Mouse (Mus musculus) spleen, adult 2 months (tissue): ENCODE data around the gene Kdm1a. TPM values are rescaled to one million over a fixed set of nuclear protein-coding genes. Genes with fewer than 3 reads are reported as not detected.

ENCODE experiments used
- DNase-seq, 2 experiments: peaks; one replicate each; pipeline versions ENCODE4 v3.0.0 to v3.0.0-alpha.2; 2012 to 2021; ENCODE audit warnings: low spot score in 2 of 2, low read depth in 1 of 2
- H3K27ac ChIP-seq: fragments of 200-500 bp; 2 replicates; pipeline ENCODE4 v1.5.1; 2012; ENCODE audit warnings: low read length, inconsistent platforms; ENCODE audit not compliant: insufficient read depth
- H3K27me3 ChIP-seq: fragments of 200-500 bp; 2 replicates; pipeline ENCODE4 v1.6.1; 2012; ENCODE audit warnings: mild to moderate bottlenecking, moderate library complexity, low read length, inconsistent platforms; ENCODE audit not compliant: control insufficient read depth, insufficient read depth
- H3K36me3 ChIP-seq: fragments of 200-500 bp; 2 replicates; pipeline ENCODE4 v1.6.1; 2012; ENCODE audit warnings: mild to moderate bottlenecking, low read length, inconsistent platforms; ENCODE audit not compliant: control insufficient read depth, insufficient read depth
- H3K4me1 ChIP-seq: fragments of 200-500 bp; 2 replicates; pipeline ENCODE4 v1.6.1; 2011; ENCODE audit warnings: inconsistent platforms; ENCODE audit not compliant: control insufficient read depth, insufficient read depth, insufficient read length
- H3K4me3 ChIP-seq: fragments of 200-500 bp; 2 replicates; pipeline ENCODE4 v1.5.1; 2011; ENCODE audit warnings: mild to moderate bottlenecking, inconsistent platforms; ENCODE audit not compliant: insufficient read depth, insufficient read length; ENCODE audit errors: extremely low read depth
- CTCF ChIP-seq: fragments of 200-500 bp; IDR thresholded peaks from 2 replicates; pipeline ENCODE4 v1.5.1; 2011; ENCODE audit warnings: mild to moderate bottlenecking, inconsistent platforms; ENCODE audit not compliant: insufficient read depth, insufficient read length, insufficient replicate concordance; ENCODE audit errors: extremely low read depth
- POLR2A ChIP-seq: fragments of 200-500 bp; IDR thresholded peaks from 2 replicates; pipeline ENCODE4 v1.6.1; 2011; ENCODE audit warnings: low read depth, low read length, inconsistent platforms
- WGBS: fragments of 180-500 bp; shearing (Covaris S2); methylation state at CpG from one replicate; pipeline ENCODE4 v1.1.7; 2018; 5-methylcytosine and 5-hydroxymethylcytosine counted together
- polyA plus RNA-seq: library from polyadenylated mRNA; depleted of rRNA; stranded (reverse); fragments of >200 nt; gene quantifications from 2 replicates; pipeline ENCODE4 v1.2.3, GENCODE M21; 2012

Gene Kdm1a
- polyA plus RNA-seq, 1 experiment, result 19.0 TPM

GRCm38 (mm10) chr4:136638890-136639289 lies 36.4 kb upstream of the Kdm1a start:
- no peak overlapping the region for H3K4me3 ChIP-seq
- 43% methylated on average over 10 of the region's 10 CpGs for WGBS
- no peak for DNase-seq
- H3K27me3 ChIP-seq, result 0 out of 2 replicates have a peak, but pooled peaks cover 1% of the 10 kb centered on the region
- no peak for TF ChIP-seq POLR2A
- TF ChIP-seq CTCF, result no peak
- H3K36me3 ChIP-seq, result no peaks in the 10 kb centered on the region
- H3K27ac ChIP-seq, result no peak overlapping the region
- peaks cover 4% of the 10 kb centered on the region; the same call in 1 of the 2 replicates for H3K4me1 ChIP-seq

GRCm38 (mm10) chr4:136638230-136638750 lies 35.8 kb upstream of the Kdm1a start:
- 82% methylated on average over 7 of the region's 7 CpGs for WGBS
- Histone ChIP-seq H3K27ac (no peak overlapping the region), H3K4me3 (no peak overlapping the region), H3K27me3 (0 out of 2 replicates have a peak, but pooled peaks cover 1% of the 10 kb centered on the region), H3K36me3 (no peaks in the 10 kb centered on the region), H3K4me1 (peaks cover 4% of the 10 kb centered on the region; the same call in 1 of the 2 replicates)
- DNase-seq, result no peak
- no peak for TF ChIP-seq POLR2A
- TF ChIP-seq CTCF, result no peak

GRCm38 (mm10) chr4:136637563-136638229 lies 35.2 kb upstream of the Kdm1a start:
- TF ChIP-seq POLR2A (no peak), CTCF (no peak)
- WGBS, result 6% methylated on average over 76 of the region's 76 CpGs
- Histone ChIP-seq H3K27ac (no peak overlapping the region), H3K4me3 (no peak overlapping the region), H3K36me3 (no peaks in the 10 kb centered on the region), H3K27me3 (0 out of 2 replicates have a peak, but pooled peaks cover 1% of the 10 kb centered on the region), H3K4me1 (peaks cover 4% of the 10 kb centered on the region; the same call in 1 of the 2 replicates)
- no peak for DNase-seq

GRCm38 (mm10) chr4:136636983-136637562 lies 34.5 kb upstream of the Kdm1a start:
- H3K36me3 ChIP-seq, result no peaks in the 10 kb centered on the region
- TF ChIP-seq CTCF, result no peak
- no peak for TF ChIP-seq POLR2A
- peaks cover 4% of the 10 kb centered on the region; the same call in 1 of the 2 replicates for H3K4me1 ChIP-seq
- 30% methylated on average over 37 of the region's 37 CpGs for WGBS
- H3K27me3 ChIP-seq, result 0 out of 2 replicates have a peak, but pooled peaks cover 1% of the 10 kb centered on the region
- no peak overlapping the region for H3K27ac ChIP-seq
- DNase-seq, result no peak
- no peak overlapping the region for H3K4me3 ChIP-seq

GRCm38 (mm10) chr4:136636511-136636910 lies 34.0 kb upstream of the Kdm1a start:
- H3K27ac ChIP-seq, result no peak overlapping the region
- no peaks in the 10 kb centered on the region for H3K36me3 ChIP-seq
- 0 out of 2 replicates have a peak, but pooled peaks cover 1% of the 10 kb centered on the region for H3K27me3 ChIP-seq
- TF ChIP-seq POLR2A, result no peak
- TF ChIP-seq CTCF, result no peak
- H3K4me3 ChIP-seq, result no peak overlapping the region
- WGBS, result 86% methylated on average over 5 of the region's 5 CpGs
- peaks cover 4% of the 10 kb centered on the region; the same call in 1 of the 2 replicates for H3K4me1 ChIP-seq
- no peak for DNase-seq

- no peak overlapping the region for H3K27ac ChIP-seq
- H3K4me3 ChIP-seq, result no peak overlapping the region
- H3K36me3 ChIP-seq, result no peaks in the 10 kb centered on the region
- 0 out of 2 replicates have a peak, but pooled peaks cover 1% of the 10 kb centered on the region for H3K27me3 ChIP-seq
- H3K4me1 ChIP-seq, result peaks cover 4% of the 10 kb centered on the region; the same call in 1 of the 2 replicates
- TF ChIP-seq CTCF (no peak), POLR2A (no peak)
- no peak for DNase-seq
These were observed 33.5 kb upstream of the Kdm1a start for GRCm38 (mm10) chr4:136635995-136636394.
